Comparison of ENCODE assay signal across 14 mouse cellular contexts in genomic region chr1:153235576-153235975, GRCm38 (mm10). TPM values are rescaled to one million over a fixed set of nuclear protein-coding genes. Genes with fewer than 3 reads are reported as not detected.
DNase-seq lines count a peak whose midpoint lies in the region; ATAC-seq and TF ChIP-seq lines count a peak whose summit lies in the region.
"Had no signal": no experiment of that assay in that cellular context is flagged by ENCODE, and none has a peak within 500 bp of the region (broad histone marks: within the 10 kb centered on the region; RNA-seq: fewer than 3 reads in every experiment).

No protein-coding gene starts in this region.

- TF ChIP-seq CTCF in lung, embryonic 14.5 days (IDR thresholded peaks at IDR 0.05; ENCODE audit: low read depth), result no peak
- no peak for TF ChIP-seq CTCF in intestine, postnatal 0 days (IDR thresholded peaks at IDR 0.05; ENCODE audit: low read depth)

- ATAC-seq in heart, embryonic 13.5 days (ENCODE audit: extremely low read depth, insufficient number of reproducible peaks, low FRiP score, low TSS enrichment), result no peak
- ATAC-seq in lung, embryonic 14.5 days (ENCODE audit: insufficient read depth), result no peak
- ATAC-seq in intestine, postnatal 0 days, result no peak
- ATAC-seq: midbrain, embryonic 16.5 days had no signal

- no peaks in the 10 kb centered on the region for H3K9me3 ChIP-seq in heart, embryonic 13.5 days
- no peaks in the 10 kb centered on the region for H3K9me3 ChIP-seq in heart, embryonic 10.5 days
- no peaks in the 10 kb centered on the region for H3K9me3 ChIP-seq in lung, embryonic 14.5 days (ENCODE audit: low read depth, low read length)
- no peaks in the 10 kb centered on the region for H3K9me3 ChIP-seq in intestine, postnatal 0 days (ENCODE audit: control insufficient read depth)
- H3K9me3 ChIP-seq: hindbrain, embryonic 12.5 days; neural tube, embryonic 13.5 days had no signal

- no peaks in the 10 kb centered on the region for H3K4me1 ChIP-seq in heart, embryonic 13.5 days
- no peaks in the 10 kb centered on the region for H3K4me1 ChIP-seq in heart, embryonic 10.5 days
- H3K4me1 ChIP-seq in lung, embryonic 14.5 days (ENCODE audit: insufficient read depth), result no peaks in the 10 kb centered on the region
- H3K4me1 ChIP-seq in intestine, postnatal 0 days (replicated peaks; ENCODE audit: control insufficient read depth, insufficient read depth, low read length), result no peaks in the 10 kb centered on the region
- H3K4me1 ChIP-seq: hindbrain, embryonic 12.5 days; neural tube, embryonic 13.5 days had no signal

- H3K36me3 ChIP-seq in heart, embryonic 13.5 days, result peaks cover 88% of the 10 kb centered on the region
- H3K36me3 ChIP-seq in heart, embryonic 10.5 days, result peaks cover 84% of the 10 kb centered on the region
- peaks cover 74% of the 10 kb centered on the region for H3K36me3 ChIP-seq in lung, embryonic 14.5 days (ENCODE audit: insufficient read depth)
- H3K36me3 ChIP-seq in intestine, postnatal 0 days (ENCODE audit: control insufficient read depth, insufficient read depth), result peaks cover 47% of the 10 kb centered on the region

- 62% methylated on average over 4 of the region's 4 CpGs for WGBS in heart, embryonic 13.5 days
- 81% methylated on average over 4 of the region's 4 CpGs for WGBS in heart, embryonic 10.5 days
- WGBS in lung, embryonic 14.5 days, result 61% methylated on average over 4 of the region's 4 CpGs
- 65% methylated on average over 4 of the region's 4 CpGs for WGBS in intestine, postnatal 0 days

- no peak overlapping the region for H3K9ac ChIP-seq in heart, embryonic 13.5 days
- no peak overlapping the region for H3K9ac ChIP-seq in lung, embryonic 14.5 days
- H3K9ac ChIP-seq in intestine, postnatal 0 days (ENCODE audit: low read depth, low read length), result no peak overlapping the region
- H3K9ac ChIP-seq: hindbrain, embryonic 12.5 days; neural tube, embryonic 13.5 days had no signal

- no peak overlapping the region for H3K4me2 ChIP-seq in heart, embryonic 13.5 days
- no peak overlapping the region for H3K4me2 ChIP-seq in lung, embryonic 14.5 days
- H3K4me2 ChIP-seq in intestine, postnatal 0 days (replicated peaks; ENCODE audit: low read depth), result no peak overlapping the region
- H3K4me2 ChIP-seq: hindbrain, embryonic 12.5 days; neural tube, embryonic 13.5 days had no signal

- H3K27ac ChIP-seq in heart, embryonic 13.5 days (replicated peaks), result peak overlapping the region; percentile 24; the same call in 1 of the 2 replicates
- H3K27ac ChIP-seq in heart, embryonic 10.5 days, result no peak overlapping the region
- peak overlapping the region; percentile 60; the same call in 1 of the 2 replicates for H3K27ac ChIP-seq in lung, embryonic 14.5 days (ENCODE audit: low read depth)
- H3K27ac ChIP-seq in intestine, postnatal 0 days (ENCODE audit: low read depth, low read length), result no peak overlapping the region
- H3K27ac ChIP-seq: hindbrain, embryonic 12.5 days; neural tube, embryonic 13.5 days had no signal

- no peaks in the 10 kb centered on the region for H3K27me3 ChIP-seq in heart, embryonic 13.5 days (replicated peaks)
- no peaks in the 10 kb centered on the region for H3K27me3 ChIP-seq in heart, embryonic 10.5 days (ENCODE audit: insufficient read depth, poor library complexity, severe bottlenecking)
- H3K27me3 ChIP-seq in lung, embryonic 14.5 days (ENCODE audit: insufficient read depth, low read length), result no peaks in the 10 kb centered on the region
- H3K27me3 ChIP-seq in intestine, postnatal 0 days (replicated peaks; ENCODE audit: control insufficient read depth, insufficient read depth, low read length), result no peaks in the 10 kb centered on the region
- H3K27me3 ChIP-seq: hindbrain, embryonic 12.5 days; neural tube, embryonic 13.5 days had no signal

- DNase-seq in cerebellum, postnatal 10 days, result peak; percentile 31 to 53
- DNase-seq in cerebellum, postnatal 4 days (ENCODE audit: low spot score in 2 of 2), result no peak
- no peak for DNase-seq in heart, embryonic 10.5 days (ENCODE audit: low spot score)
- DNase-seq in lung, embryonic 14.5 days, result peak; percentile 64
- DNase-seq in lung, postnatal 25 days (ENCODE audit: low spot score), result no peak
- peak; percentile 65 for DNase-seq in skeletal muscle tissue, adult 2 months (ENCODE audit: low read depth, low spot score)
- DNase-seq: adrenal gland, postnatal 10 days; kidney, adult 11 months; retina, postnatal 1 day had no signal

- H3K4me3 ChIP-seq in heart, embryonic 13.5 days, result no peak overlapping the region
- H3K4me3 ChIP-seq in heart, embryonic 10.5 days, result no peak overlapping the region
- H3K4me3 ChIP-seq in lung, embryonic 14.5 days (ENCODE audit: low read depth, low read length), result no peak overlapping the region
- no peak overlapping the region for H3K4me3 ChIP-seq in intestine, postnatal 0 days (ENCODE audit: low read depth, low read length)
- H3K4me3 ChIP-seq: hindbrain, embryonic 12.5 days; neural tube, embryonic 13.5 days had no signal

RNA-seq across cellular contexts. Expression of gene Lamc2, which starts 49.3 kb away (rescaled TPM):
- polyA plus RNA-seq in heart, embryonic 13.5 days (2015; fragmentation: Nextera tagmentation; extraction: Ambion mirVana), result 10.0 and 10.4 TPM in 2 replicates
- polyA plus RNA-seq in heart, embryonic 10.5 days (2016; fragmentation: Nextera tagmentation; extraction: Ambion mirVana), result 4.9 and 5.6 TPM in 2 replicates
- 55.7 and 55.9 TPM in 2 replicates for polyA plus RNA-seq in lung, embryonic 14.5 days (2014; fragmentation: Nextera tagmentation; extraction: Ambion mirVana)
- polyA plus RNA-seq in intestine, postnatal 0 days (2015; fragmentation: Nextera tagmentation; extraction: Ambion mirVana), result 3.3 and 3.6 TPM in 2 replicates

Comparison
In these comparisons a context has a peak if more than half of its experiments do, and no peak if none do; other contexts are left out.
1. DNase-seq: peak in cerebellum, postnatal 10 days (2 of 2), lung, embryonic 14.5 days (single experiment) and skeletal muscle tissue, adult 2 months (single experiment); none in cerebellum, postnatal 4 days (0 of 2), heart, embryonic 10.5 days (single experiment) and lung, postnatal 25 days (single experiment).
2. H3K27ac ChIP-seq: peak in heart, embryonic 13.5 days (single experiment) and lung, embryonic 14.5 days (single experiment); none in heart, embryonic 10.5 days (single experiment) and intestine, postnatal 0 days (single experiment).